In the genomic region with DNA sequence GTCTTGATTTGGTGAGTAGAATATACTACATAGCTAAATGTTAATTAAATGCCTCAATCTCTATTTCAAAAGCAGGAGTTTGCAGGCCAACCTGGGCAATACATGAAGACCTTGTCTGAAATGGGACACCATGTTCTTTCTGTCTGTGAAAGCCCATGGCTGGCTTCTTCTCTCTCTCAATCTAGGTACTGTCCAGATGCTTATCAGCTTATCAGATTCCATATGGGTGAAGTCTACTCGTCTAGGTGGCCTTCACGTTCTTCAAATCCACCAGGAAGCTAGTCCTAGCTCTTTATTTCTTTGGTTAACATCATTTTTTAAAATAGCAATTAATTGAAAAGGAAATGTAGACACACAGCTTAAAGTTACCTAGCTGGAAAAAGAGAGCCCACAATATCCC, we compare ENCODE assay signal across 18 mouse cellular contexts.
"Had no signal": no experiment of that assay in that cellular context is flagged by ENCODE, and none has a peak within 500 bp of the region (broad histone marks: within the 10 kb centered on the region; RNA-seq: fewer than 3 reads in every experiment).

No protein-coding gene starts in this region.

- H3K27ac ChIP-seq: kidney, postnatal 0 days; limb, embryonic 10.5 days; limb, embryonic 13.5 days; macrophage; midbrain, embryonic 12.5 days; midbrain, embryonic 15.5 days; neural tube, embryonic 12.5 days; neural tube, embryonic 15.5 days had no signal

- H3K9me3 ChIP-seq: limb, embryonic 10.5 days; limb, embryonic 13.5 days; midbrain, embryonic 12.5 days; midbrain, embryonic 15.5 days; neural tube, embryonic 12.5 days; neural tube, embryonic 15.5 days had no signal

- H3K4me2 ChIP-seq: limb, embryonic 13.5 days; lung, embryonic 14.5 days; midbrain, embryonic 12.5 days; midbrain, embryonic 15.5 days; neural tube, embryonic 12.5 days; neural tube, embryonic 15.5 days had no signal

- ATAC-seq: intestine, embryonic 16.5 days; lung, postnatal 0 days; midbrain, embryonic 15.5 days had no signal

- H3K4me1 ChIP-seq: limb, embryonic 10.5 days; limb, embryonic 13.5 days; midbrain, embryonic 12.5 days; midbrain, embryonic 15.5 days; neural tube, embryonic 12.5 days; neural tube, embryonic 15.5 days had no signal

- H3K4me3 ChIP-seq: limb, embryonic 10.5 days; limb, embryonic 13.5 days; midbrain, embryonic 12.5 days; midbrain, embryonic 15.5 days; neural tube, embryonic 12.5 days; neural tube, embryonic 15.5 days had no signal

- H3K9ac ChIP-seq: limb, embryonic 13.5 days; lung, embryonic 14.5 days; midbrain, embryonic 12.5 days; midbrain, embryonic 15.5 days; neural tube, embryonic 12.5 days; neural tube, embryonic 15.5 days had no signal

- H3K27me3 ChIP-seq: limb, embryonic 13.5 days; midbrain, embryonic 12.5 days; midbrain, embryonic 15.5 days; neural tube, embryonic 12.5 days; neural tube, embryonic 15.5 days had no signal

- DNase-seq: kidney, adult 18-20 months; kidney, postnatal 25 days; lung, embryonic 14.5 days; retina, postnatal 1 day; right cerebral cortex, postnatal 25 days; spleen, adult 18-20 months; thymus, adult 18-20 months; thymus, postnatal 36 days had no signal

- H3K36me3 ChIP-seq: limb, embryonic 10.5 days; limb, embryonic 13.5 days; midbrain, embryonic 12.5 days; midbrain, embryonic 15.5 days; neural tube, embryonic 12.5 days; neural tube, embryonic 15.5 days had no signal
